Mouse (Mus musculus): ENCODE measurements around the gene Gm4553.

DNA sequence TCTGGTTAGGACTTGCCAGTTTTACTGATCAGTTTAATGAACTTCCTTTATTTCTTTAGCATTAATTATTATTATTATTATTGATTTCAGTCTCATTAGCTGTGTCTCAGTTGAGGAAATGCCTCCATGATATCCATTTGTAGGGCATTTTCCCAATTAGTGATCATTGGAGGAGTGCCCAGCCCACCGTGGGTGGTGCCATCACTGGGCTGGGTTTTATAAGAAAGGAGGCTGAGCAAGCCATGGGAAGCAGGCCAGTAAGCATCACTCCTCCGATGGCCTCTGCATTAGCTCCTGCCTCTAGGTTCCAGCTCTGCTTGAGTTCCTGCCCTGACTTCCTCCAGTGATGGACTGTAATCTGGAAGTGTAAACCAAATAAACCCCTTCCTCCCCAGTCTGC lies 22.6 kb upstream of the Gm4553 start:
- TF ChIP-seq CTCF (IDR thresholded peaks at IDR 0.05; ENCODE audit: low read depth, low read length) (no peak), POLR2A (IDR thresholded peaks at IDR 0.05; ENCODE audit: borderline replicate concordance, low read depth, low read length) (no peak)
